Mouse (Mus musculus) retina, adult 2 months (tissue): ENCODE measurements around the gene Gm5678.
"Not testable (repeated sequence)": the region's sequence is repeated elsewhere in the genome, so short reads cannot be mapped to it uniquely, and the experiment has no call there.

ENCODE experiments used
- DNase-seq: peaks from one replicate; pipeline ENCODE4 v3.0.0-alpha.2; 2012; ENCODE audit warnings: low read depth, low spot score

Gm5678 gene

GRCm38 (mm10) chr16:93607669-93608101 lies 20.2 kb upstream of the Gm5678 start:
- peak; percentile 71 for DNase-seq

DNA sequence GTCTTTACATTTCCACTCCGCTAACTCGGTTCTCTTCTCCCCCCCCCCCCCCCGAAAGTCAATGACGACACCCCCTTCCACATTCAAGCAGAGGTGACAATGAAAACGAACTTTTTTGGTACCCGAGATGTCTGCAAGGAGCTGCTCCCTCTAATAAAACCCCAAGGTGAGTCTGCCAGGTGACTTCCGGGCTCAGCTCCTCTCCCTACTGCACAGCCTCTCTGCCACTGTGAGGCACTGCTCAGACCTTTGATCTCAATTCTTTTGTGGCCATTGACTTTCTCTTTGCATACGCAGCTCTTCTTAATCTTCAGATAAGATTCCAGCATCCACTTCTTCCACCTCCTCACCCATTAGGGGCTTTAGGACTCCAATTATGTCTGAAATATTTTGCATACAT lies 19.2 kb upstream of the Gm5678 start:
- DNase-seq, result no peak

DNA sequence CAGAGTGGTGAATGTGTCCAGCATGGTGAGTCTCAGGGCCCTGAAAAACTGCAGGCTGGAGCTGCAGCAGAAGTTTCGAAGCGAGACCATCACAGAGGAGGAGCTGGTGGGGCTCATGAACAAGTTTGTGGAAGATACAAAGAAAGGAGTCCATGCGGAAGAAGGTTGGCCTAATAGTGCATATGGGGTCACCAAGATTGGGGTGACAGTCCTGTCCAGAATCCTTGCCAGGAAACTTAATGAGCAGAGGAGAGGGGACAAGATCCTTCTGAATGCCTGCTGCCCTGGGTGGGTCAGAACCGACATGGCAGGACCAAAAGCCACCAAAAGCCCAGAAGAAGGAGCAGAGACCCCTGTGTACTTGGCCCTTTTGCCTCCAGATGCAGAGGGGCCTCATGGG lies 18.1 kb upstream of the Gm5678 start:
- DNase-seq, result no peak

GRCm38 (mm10) chr16:93610961-93611360 lies 16.9 kb upstream of the Gm5678 start:
- no peak for DNase-seq

DNA sequence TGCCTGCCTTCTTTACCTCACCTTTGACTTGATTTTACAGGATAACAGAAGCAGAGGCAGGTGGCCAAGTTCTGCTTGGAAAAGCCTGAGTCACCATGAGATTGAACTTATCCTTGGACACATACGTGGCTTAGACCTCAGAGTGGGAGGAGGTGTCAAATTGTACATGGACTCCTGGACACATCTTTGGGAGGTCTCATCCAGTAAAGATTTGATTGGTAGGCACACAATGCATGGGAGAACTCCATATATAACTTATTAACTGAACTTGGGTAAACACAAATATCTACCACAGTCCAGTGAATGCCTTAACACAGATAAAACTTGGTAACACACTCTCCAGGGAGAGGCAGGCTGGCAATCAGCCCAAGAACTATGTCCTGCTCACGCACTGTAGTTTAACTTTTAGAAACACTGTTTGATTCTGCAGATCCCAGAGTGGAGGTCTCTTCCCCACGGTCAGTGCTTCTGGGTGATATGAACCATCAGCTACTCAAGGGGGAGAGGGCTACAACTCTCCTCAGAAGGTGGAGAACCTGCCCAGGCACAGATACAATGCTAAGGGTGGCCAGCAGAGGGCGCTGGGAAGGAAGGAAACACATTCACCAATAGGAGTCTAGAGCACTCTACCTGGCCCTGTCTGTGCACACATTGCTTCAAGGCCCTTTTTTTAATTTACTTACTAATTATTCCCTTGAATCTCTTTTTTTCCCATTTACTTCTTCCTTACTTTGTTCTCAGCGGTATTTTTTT lies 12.6 kb upstream of the Gm5678 start:
- DNase-seq, result peak; percentile 26

- DNase-seq, result not testable (repeated sequence)
Measured at GRCm38 (mm10) chr16:93623759-93624158, 4.1 kb upstream of the Gm5678 start.

DNA sequence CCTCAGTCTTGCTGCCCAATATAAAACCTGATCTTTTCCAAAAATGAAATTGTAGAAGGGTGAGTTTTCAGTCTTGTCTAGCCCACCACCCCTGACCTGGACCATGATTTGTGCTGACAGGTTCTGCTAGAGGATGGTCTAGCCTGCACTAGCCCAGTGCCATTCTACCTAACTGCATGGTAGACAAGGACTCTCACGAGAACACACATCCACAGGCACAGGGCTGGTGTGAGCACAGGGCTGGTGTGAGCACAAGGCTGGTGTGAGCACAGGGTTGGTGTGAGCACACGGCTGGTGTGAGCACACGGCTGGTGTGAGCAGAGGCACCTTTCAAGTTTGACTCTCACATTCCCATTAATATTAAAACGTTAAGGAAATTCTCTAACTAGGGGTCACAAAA lies 3.2 kb upstream of the Gm5678 start:
- no peak for DNase-seq

DNA sequence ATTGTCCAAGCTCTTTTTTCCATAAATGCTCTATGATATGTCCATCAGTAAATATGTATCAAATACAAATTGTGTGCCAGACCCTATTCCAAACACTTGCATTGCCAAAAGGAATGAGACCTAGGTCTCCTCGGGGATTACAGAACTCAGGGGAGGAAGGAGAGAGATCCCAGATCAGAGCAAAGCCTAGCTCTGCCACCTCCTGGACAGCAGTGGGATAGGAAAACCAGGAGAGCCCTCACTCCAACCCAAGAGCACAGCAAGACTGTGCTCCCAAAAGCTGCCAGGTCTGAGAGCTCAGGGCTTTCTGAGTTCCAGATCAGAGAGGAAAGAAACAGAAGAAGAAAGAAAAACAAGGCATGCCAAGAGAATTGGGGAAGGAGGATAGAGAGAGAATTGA lies 1.2 kb upstream of the Gm5678 start:
- DNase-seq, result no peak

- DNase-seq, result no peak
Measured at GRCm38 (mm10) chr16:93644006-93644405, 16.1 kb downstream of the Gm5678 start.

- no peak for DNase-seq
Measured at GRCm38 (mm10) chr16:93648441-93649183, 20.7 kb downstream of the Gm5678 start.

- DNase-seq, result no peak
Measured at GRCm38 (mm10) chr16:93667976-93668375, 40.1 kb downstream of the Gm5678 start.

- DNase-seq, result no peak
Measured at GRCm38 (mm10) chr16:93669521-93669920, 41.6 kb downstream of the Gm5678 start.

DNA sequence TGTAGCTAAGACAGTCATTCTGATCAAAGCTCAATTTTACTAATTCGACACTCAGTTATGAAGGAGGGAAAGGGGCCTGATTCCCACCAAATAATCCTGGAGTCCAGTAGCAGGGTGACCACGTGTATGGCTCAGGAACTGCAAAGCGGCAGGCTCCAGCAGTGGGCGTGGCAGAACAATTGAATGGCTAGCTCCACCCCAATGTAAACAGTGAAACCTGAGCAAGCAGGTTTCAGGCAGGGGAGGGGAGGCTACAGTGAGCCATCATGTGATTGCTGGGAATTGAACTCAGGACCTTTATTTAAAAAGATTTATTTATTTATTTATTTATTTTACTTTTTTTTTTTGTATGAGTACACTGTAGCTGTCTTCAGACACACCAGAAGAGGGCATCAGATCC lies 42.6 kb downstream of the Gm5678 start:
- DNase-seq, result not testable (repeated sequence)

- no peak for DNase-seq
Measured at GRCm38 (mm10) chr16:93671064-93671463, 43.2 kb downstream of the Gm5678 start.

GRCm38 (mm10) chr16:93676376-93676775 lies 48.5 kb downstream of the Gm5678 start:
- DNase-seq, result no peak

GRCm38 (mm10) chr16:93678206-93678605 lies 50.3 kb downstream of the Gm5678 start:
- no peak for DNase-seq

DNA sequence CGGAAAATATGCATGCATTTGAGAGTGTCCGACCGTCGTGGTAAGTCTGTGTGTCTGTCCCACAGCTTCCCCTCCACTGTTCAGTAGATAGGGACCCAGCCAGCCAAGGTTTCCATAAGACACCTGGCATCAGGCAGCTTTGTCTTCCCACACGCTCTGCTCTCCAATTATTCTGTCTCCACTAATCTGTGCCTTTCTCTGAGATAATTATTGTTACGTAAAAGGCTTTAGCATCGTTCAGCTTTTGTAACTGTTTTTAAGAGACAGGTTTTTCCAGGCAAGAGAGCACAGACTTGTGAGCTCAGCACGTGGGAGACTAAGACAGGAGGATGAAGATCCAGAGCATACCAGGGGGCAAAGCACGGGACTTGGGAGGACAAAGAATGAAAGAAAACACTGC lies 51.3 kb downstream of the Gm5678 start:
- DNase-seq, result no peak
